Mouse (Mus musculus) heart, adult 2 months (tissue): ENCODE measurements at regions not wholly inside any gene's neighbourhood (a gene's known extent, or its start where the extent isn't known, plus 50 kb on each side); places are given as distances from the start of the nearest gene placed in this dataset.

Source experiments
- CTCF ChIP-seq: fragments of 200-600 bp; IDR thresholded peaks from 2 replicates; pipeline ENCODE4 v1.8.1; 2022; ENCODE audit warnings: antibody characterized with exemption, mild to moderate bottlenecking, moderate library complexity
- EP300 ChIP-seq: fragments of 200-500 bp; IDR thresholded peaks from 2 replicates; pipeline ENCODE4 v1.6.1; 2011; ENCODE audit warnings: low read depth, low read length, control low read depth; ENCODE audit not compliant: insufficient read depth

GRCm38 (mm10) chr11:111944282-111944681 is 837.7 kb upstream of the Sox9 start:
- TF ChIP-seq EP300 (no peak), CTCF (no peak)
